Mouse (Mus musculus): ENCODE results near the gene Wrap73. TPM values are rescaled to one million over a fixed set of nuclear protein-coding genes. Genes with fewer than 3 reads are reported as not detected.

Wrap73 gene
- polyA plus RNA-seq, 1 experiment from 2014 or later: 22.1 TPM

DNA sequence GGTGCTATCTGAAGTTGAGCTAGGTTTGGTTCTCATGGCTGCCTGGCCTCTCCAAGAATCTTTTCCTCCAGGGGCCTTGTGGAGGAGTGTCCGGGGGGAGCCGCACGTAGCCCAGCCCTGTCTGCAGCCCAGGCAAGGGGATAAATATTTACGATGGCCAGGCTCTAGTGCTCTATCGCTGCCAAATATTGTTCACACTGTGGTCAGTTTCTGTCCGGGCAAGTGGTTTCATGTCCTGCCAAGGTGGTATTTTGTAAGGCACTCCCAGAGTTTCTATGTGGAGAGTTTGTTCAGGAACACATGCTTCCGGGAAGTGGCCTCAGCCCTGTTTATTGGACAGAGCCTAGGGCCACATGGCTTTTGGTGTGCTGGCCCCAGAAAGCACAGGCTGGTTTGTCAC, 38.8 kb downstream of the Wrap73 start:
- no peak overlapping the region for H3K4me2 ChIP-seq
- ATAC-seq (replicated peaks; ENCODE audit: insufficient number of reproducible peaks, low FRiP score, low TSS enrichment): no peak
- no peaks in the 10 kb centered on the region for H3K27me3 ChIP-seq (ENCODE audit: control insufficient read depth, insufficient read depth, low read length)
- H3K36me3 ChIP-seq (ENCODE audit: control insufficient read depth, insufficient read depth, low read length): no peaks in the 10 kb centered on the region
- no peak overlapping the region for H3K9ac ChIP-seq (ENCODE audit: low read depth, low read length)
- H3K4me3 ChIP-seq (ENCODE audit: low read depth, low read length): no peak overlapping the region
- no peaks in the 10 kb centered on the region for H3K9me3 ChIP-seq (replicated peaks; ENCODE audit: control insufficient read depth, low read length)
- 74% methylated on average over 7 of the region's 7 CpGs for WGBS (ENCODE audit: insufficient replicate concordance)
- no peak overlapping the region for H3K27ac ChIP-seq (ENCODE audit: low read depth, low read length)
- no peaks in the 10 kb centered on the region; the same call in 1 of the 2 replicates for H3K4me1 ChIP-seq (ENCODE audit: control insufficient read depth, insufficient read depth, low read length)

DNA sequence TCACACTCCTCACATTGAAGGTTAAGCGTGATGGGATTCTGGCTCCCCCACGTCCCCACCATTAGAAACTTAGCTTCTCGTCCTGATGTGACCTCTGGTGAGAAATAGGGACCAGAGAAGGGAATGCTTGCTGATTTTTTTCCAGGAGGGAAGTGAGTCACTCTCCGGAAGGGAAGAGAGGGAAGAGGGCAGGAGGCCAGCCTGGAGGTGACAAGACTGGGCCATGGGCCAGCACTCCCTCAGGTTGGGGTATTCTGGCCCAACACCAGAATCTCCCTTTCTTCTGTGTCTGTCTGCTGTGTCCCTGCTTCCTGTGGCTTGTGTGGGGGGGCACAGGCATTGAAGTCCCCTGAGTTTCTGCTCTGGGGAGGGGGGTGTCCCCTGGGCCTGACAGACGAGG, 41.4 kb downstream of the Wrap73 start:
- 55% methylated on average over 5 of the region's 5 CpGs for WGBS (ENCODE audit: insufficient replicate concordance)
- Histone ChIP-seq H3K27me3 (ENCODE audit: control insufficient read depth, insufficient read depth, low read length) (no peaks in the 10 kb centered on the region), H3K4me2 (no peak overlapping the region), H3K9me3 (replicated peaks; ENCODE audit: control insufficient read depth, low read length) (no peaks in the 10 kb centered on the region), H3K27ac (ENCODE audit: low read depth, low read length) (no peak overlapping the region), H3K36me3 (ENCODE audit: control insufficient read depth, insufficient read depth, low read length) (no peaks in the 10 kb centered on the region), H3K9ac (ENCODE audit: low read depth, low read length) (no peak overlapping the region), H3K4me3 (ENCODE audit: low read depth, low read length) (no peak overlapping the region), H3K4me1 (ENCODE audit: control insufficient read depth, insufficient read depth, low read length) (no peaks in the 10 kb centered on the region; the same call in 1 of the 2 replicates)
- no peak; the same call in 1 of the 2 replicates for ATAC-seq (replicated peaks; ENCODE audit: insufficient number of reproducible peaks, low FRiP score, low TSS enrichment)

DNA sequence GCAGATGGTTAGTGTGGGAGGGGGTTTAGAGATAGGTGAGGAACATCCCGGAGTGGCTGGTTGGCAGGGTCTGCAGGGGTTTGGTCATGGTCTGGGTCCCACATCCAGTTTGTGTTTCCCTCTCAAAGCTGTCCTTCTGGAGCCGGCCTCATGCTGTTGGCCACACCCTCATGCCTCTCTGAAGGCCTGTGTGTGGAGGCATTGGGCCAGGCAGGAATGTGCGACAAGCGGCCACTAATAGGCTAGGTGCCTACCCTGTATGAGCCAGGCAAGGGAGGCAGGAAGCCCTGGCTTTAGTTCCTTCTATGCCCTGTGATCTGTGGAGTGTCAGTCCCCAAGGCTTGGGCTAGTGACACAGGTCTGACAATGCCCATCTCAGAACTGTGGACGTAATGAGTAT, 42.8 kb downstream of the Wrap73 start:
- no peak overlapping the region for H3K9ac ChIP-seq (ENCODE audit: low read depth, low read length)
- H3K27ac ChIP-seq (ENCODE audit: low read depth, low read length): no peak overlapping the region
- no peaks in the 10 kb centered on the region for H3K36me3 ChIP-seq (ENCODE audit: control insufficient read depth, insufficient read depth, low read length)
- WGBS (ENCODE audit: insufficient replicate concordance): 56% methylated on average over 5 of the region's 5 CpGs
- no peaks in the 10 kb centered on the region; the same call in 1 of the 2 replicates for H3K4me1 ChIP-seq (ENCODE audit: control insufficient read depth, insufficient read depth, low read length)
- no peak for ATAC-seq (replicated peaks; ENCODE audit: insufficient number of reproducible peaks, low FRiP score, low TSS enrichment)
- no peak overlapping the region for H3K4me3 ChIP-seq (ENCODE audit: low read depth, low read length)
- H3K27me3 ChIP-seq (ENCODE audit: control insufficient read depth, insufficient read depth, low read length): no peaks in the 10 kb centered on the region
- no peaks in the 10 kb centered on the region for H3K9me3 ChIP-seq (replicated peaks; ENCODE audit: control insufficient read depth, low read length)
- no peak overlapping the region for H3K4me2 ChIP-seq

DNA sequence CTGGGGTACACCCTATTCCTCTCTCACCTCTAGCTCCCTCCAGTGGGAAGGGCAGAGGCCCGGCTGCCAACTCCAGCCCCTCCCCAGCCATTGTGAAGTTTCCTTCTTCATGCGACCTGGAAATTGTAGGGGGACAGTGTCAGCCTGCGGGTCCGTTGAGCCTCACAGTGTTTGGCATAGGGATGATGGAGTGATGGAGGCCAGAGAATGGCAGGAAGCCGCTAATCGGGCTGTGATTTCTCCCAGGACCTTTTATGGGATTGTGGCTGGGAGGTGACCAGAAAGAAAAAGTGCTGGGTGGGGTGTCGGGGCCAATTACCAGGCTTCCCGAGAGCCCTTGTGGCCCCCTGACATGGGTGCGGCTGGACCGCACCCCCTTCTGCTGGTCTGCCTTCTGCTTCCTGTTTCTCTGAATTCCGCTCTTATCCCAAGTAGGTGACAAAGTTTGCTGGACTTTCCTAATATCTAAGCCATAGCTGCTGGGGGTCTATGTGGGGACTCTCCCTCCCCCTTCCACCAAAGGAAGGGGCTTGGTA, 43.9 kb downstream of the Wrap73 start:
- H3K4me1 ChIP-seq (ENCODE audit: control insufficient read depth, insufficient read depth, low read length): no peaks in the 10 kb centered on the region; the same call in 1 of the 2 replicates
- ATAC-seq (replicated peaks; ENCODE audit: insufficient number of reproducible peaks, low FRiP score, low TSS enrichment): no peak
- WGBS (ENCODE audit: insufficient replicate concordance): 57% methylated on average over 11 of the region's 11 CpGs
- H3K36me3 ChIP-seq (ENCODE audit: control insufficient read depth, insufficient read depth, low read length): no peaks in the 10 kb centered on the region
- no peak overlapping the region for H3K4me2 ChIP-seq
- no peak overlapping the region; the same call in 1 of the 2 replicates for H3K27ac ChIP-seq (ENCODE audit: low read depth, low read length)
- H3K4me3 ChIP-seq (ENCODE audit: low read depth, low read length): no peak overlapping the region
- no peak overlapping the region for H3K9ac ChIP-seq (ENCODE audit: low read depth, low read length)
- no peaks in the 10 kb centered on the region for H3K27me3 ChIP-seq (ENCODE audit: control insufficient read depth, insufficient read depth, low read length)
- no peaks in the 10 kb centered on the region for H3K9me3 ChIP-seq (replicated peaks; ENCODE audit: control insufficient read depth, low read length)

DNA sequence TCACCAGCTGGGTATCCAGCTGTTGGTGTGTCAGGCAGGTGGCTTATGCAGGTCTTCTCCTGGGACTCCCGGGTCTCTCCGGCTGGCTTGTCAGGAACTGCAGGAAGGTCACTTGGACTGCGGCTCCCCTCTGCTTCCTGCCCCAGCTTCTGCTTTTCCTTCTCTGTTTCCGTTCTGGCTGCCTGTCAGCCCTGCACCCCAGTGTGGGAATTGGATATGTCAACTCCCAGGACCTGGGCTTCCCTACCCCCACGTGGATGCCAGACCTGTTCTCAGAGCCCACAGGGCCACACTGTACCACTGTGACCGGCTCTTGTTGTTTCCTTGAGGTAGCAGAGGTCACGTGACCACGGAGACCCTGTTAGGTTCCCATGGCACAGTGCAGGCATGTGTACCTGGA, 46.8 kb downstream of the Wrap73 start:
- Histone ChIP-seq H3K36me3 (ENCODE audit: control insufficient read depth, insufficient read depth, low read length) (no peaks in the 10 kb centered on the region), H3K9me3 (replicated peaks; ENCODE audit: control insufficient read depth, low read length) (no peaks in the 10 kb centered on the region), H3K9ac (ENCODE audit: low read depth, low read length) (no peak overlapping the region), H3K4me1 (ENCODE audit: control insufficient read depth, insufficient read depth, low read length) (no peaks in the 10 kb centered on the region; the same call in 1 of the 2 replicates), H3K27me3 (ENCODE audit: control insufficient read depth, insufficient read depth, low read length) (no peaks in the 10 kb centered on the region), H3K4me2 (no peak overlapping the region), H3K4me3 (ENCODE audit: low read depth, low read length) (no peak overlapping the region), H3K27ac (ENCODE audit: low read depth, low read length) (peak overlapping the region; percentile 24; the same call in 1 of the 2 replicates)
- 51% methylated on average over 8 of the region's 8 CpGs for WGBS (ENCODE audit: insufficient replicate concordance)
- ATAC-seq (replicated peaks; ENCODE audit: insufficient number of reproducible peaks, low FRiP score, low TSS enrichment): no peak

DNA sequence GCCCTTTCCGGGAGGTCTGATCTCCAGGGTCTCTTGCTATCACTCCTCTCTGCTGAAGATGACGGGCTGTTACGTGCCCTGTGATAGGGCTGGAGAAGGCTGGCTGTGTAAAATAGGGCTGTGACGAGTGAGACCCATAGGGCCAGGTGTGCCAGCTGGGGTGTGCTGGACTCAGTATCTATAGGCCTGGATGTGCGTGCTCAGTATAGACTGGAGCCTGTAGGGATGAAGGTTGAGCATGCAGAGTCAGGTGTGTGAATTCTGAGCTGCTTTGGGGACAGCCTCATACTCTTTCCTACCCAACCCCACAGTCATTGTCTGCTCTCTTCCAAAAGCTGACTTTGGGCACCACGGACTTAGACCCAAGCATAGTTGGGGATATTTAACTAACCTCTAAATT, 55.8 kb downstream of the Wrap73 start:
- ATAC-seq (replicated peaks; ENCODE audit: insufficient number of reproducible peaks, low FRiP score, low TSS enrichment): 0 out of 2 replicates have a peak, but pooled peaks have one; percentile 12
- 48% methylated on average over 6 of the region's 6 CpGs for WGBS (ENCODE audit: insufficient replicate concordance)
- no peaks in the 10 kb centered on the region for H3K27me3 ChIP-seq (ENCODE audit: control insufficient read depth, insufficient read depth, low read length)
- H3K27ac ChIP-seq (ENCODE audit: low read depth, low read length): no peak overlapping the region
- no peak overlapping the region for H3K9ac ChIP-seq (ENCODE audit: low read depth, low read length)
- peaks cover 8% of the 10 kb centered on the region for H3K4me1 ChIP-seq (ENCODE audit: control insufficient read depth, insufficient read depth, low read length)
- no peaks in the 10 kb centered on the region for H3K36me3 ChIP-seq (ENCODE audit: control insufficient read depth, insufficient read depth, low read length)
- no peaks in the 10 kb centered on the region for H3K9me3 ChIP-seq (replicated peaks; ENCODE audit: control insufficient read depth, low read length)
- no peak overlapping the region for H3K4me3 ChIP-seq (ENCODE audit: low read depth, low read length)
- H3K4me2 ChIP-seq: no peak overlapping the region

DNA sequence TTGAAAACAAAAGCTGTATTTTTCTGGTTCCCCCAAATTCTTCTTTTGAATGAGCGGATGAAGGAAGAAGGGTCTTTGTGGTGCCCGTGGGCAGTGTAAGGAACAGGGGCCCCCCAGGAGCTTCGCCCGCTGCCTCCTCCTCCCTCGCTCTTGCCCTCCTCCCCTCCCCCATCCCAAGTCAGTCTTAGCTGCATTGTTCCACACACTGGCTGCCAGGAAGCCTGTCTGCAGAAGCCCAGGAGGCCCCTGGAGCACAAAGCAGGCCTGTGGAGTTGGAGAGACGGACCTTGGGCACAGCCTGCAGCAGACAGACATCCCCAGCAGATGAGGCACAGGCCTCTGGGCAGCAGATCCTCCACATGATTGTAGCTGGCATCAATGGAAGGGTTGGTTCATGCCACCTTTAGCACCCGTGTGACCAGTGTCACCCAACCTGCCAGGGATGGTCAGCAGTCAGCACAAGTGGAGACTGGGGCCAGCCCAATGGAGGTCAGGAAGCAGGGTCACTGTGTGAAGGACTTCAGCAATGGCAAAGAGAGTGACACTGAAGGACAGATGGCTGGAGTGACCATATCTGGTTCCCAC, 56.3 kb downstream of the Wrap73 start:
- H3K4me1 ChIP-seq (ENCODE audit: control insufficient read depth, insufficient read depth, low read length): peaks cover 8% of the 10 kb centered on the region
- H3K9me3 ChIP-seq (replicated peaks; ENCODE audit: control insufficient read depth, low read length): no peaks in the 10 kb centered on the region
- H3K27ac ChIP-seq (ENCODE audit: low read depth, low read length): 0 out of 2 replicates have a peak overlapping the region, but pooled peaks have one; percentile 37
- WGBS (ENCODE audit: insufficient replicate concordance): 58% methylated on average over 7 of the region's 7 CpGs
- no peak for ATAC-seq (replicated peaks; ENCODE audit: insufficient number of reproducible peaks, low FRiP score, low TSS enrichment)
- H3K4me3 ChIP-seq (ENCODE audit: low read depth, low read length): no peak overlapping the region
- no peak overlapping the region for H3K4me2 ChIP-seq
- no peak overlapping the region for H3K9ac ChIP-seq (ENCODE audit: low read depth, low read length)
- no peaks in the 10 kb centered on the region for H3K27me3 ChIP-seq (ENCODE audit: control insufficient read depth, insufficient read depth, low read length)
- no peaks in the 10 kb centered on the region for H3K36me3 ChIP-seq (ENCODE audit: control insufficient read depth, insufficient read depth, low read length)

DNA sequence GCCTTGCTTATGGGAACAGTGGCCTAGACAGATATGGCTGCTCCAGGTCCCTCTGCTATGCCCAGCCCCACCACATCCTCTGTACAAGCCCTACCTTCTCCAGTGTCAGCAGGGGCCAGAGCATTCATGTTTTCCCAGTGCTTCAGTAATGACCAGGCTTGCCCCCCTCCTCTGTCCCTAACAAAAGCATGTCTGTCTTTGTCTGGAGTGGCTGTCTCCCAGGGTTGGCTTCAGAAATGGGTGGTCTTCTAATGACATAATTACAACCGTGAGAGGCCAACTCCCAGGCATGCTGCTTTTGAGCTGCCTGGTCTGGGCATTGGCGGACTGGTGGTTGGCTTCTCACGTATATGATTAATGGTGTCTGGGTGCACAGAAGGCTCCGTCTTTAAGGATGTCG, 59.3 kb downstream of the Wrap73 start:
- H3K4me1 ChIP-seq (ENCODE audit: control insufficient read depth, insufficient read depth, low read length): peaks cover 22% of the 10 kb centered on the region
- no peak overlapping the region for H3K9ac ChIP-seq (ENCODE audit: low read depth, low read length)
- H3K4me3 ChIP-seq (ENCODE audit: low read depth, low read length): no peak overlapping the region
- H3K27me3 ChIP-seq (ENCODE audit: control insufficient read depth, insufficient read depth, low read length): no peaks in the 10 kb centered on the region
- no peaks in the 10 kb centered on the region for H3K9me3 ChIP-seq (replicated peaks; ENCODE audit: control insufficient read depth, low read length)
- H3K27ac ChIP-seq (ENCODE audit: low read depth, low read length): no peak overlapping the region
- ATAC-seq (replicated peaks; ENCODE audit: insufficient number of reproducible peaks, low FRiP score, low TSS enrichment): no peak
- H3K36me3 ChIP-seq (ENCODE audit: control insufficient read depth, insufficient read depth, low read length): no peaks in the 10 kb centered on the region
- no peak overlapping the region for H3K4me2 ChIP-seq
- WGBS (ENCODE audit: insufficient replicate concordance): 79% methylated on average over 5 of the region's 5 CpGs

DNA sequence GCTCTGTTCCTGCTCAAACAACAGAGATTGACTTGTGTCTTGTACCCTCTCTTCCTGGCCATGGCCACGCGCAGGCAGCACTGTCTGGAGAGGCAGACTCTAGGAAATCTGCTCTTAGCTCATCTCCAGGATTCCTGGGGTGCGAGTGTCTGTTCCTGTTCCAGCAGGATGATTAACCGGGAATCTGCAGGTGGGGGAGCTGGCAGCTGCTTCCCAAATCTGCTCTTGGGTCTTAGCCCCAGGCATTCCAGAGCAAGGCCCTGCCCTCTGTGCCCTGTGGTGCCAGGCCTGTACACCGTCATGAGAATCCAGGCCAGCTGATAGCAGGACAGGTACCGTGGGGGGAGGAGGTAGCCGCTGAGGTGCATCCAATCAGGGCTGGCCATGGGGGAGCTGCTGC, 62.4 kb downstream of the Wrap73 start:
- H3K9ac ChIP-seq (ENCODE audit: low read depth, low read length): 0 out of 2 replicates have a peak overlapping the region, but pooled peaks have one; percentile 16
- H3K27ac ChIP-seq (ENCODE audit: low read depth, low read length): no peak overlapping the region
- peaks cover 14% of the 10 kb centered on the region; the same call in 1 of the 2 replicates for H3K4me1 ChIP-seq (ENCODE audit: control insufficient read depth, insufficient read depth, low read length)
- 0 out of 2 replicates have a peak, but pooled peaks cover 2% of the 10 kb centered on the region for H3K27me3 ChIP-seq (ENCODE audit: control insufficient read depth, insufficient read depth, low read length)
- no peaks in the 10 kb centered on the region for H3K36me3 ChIP-seq (ENCODE audit: control insufficient read depth, insufficient read depth, low read length)
- 69% methylated on average over 7 of the region's 7 CpGs for WGBS (ENCODE audit: insufficient replicate concordance)
- H3K9me3 ChIP-seq (replicated peaks; ENCODE audit: control insufficient read depth, low read length): no peaks in the 10 kb centered on the region
- ATAC-seq (replicated peaks; ENCODE audit: insufficient number of reproducible peaks, low FRiP score, low TSS enrichment): no peak
- no peak overlapping the region for H3K4me3 ChIP-seq (ENCODE audit: low read depth, low read length)
- no peak overlapping the region for H3K4me2 ChIP-seq

Data from heart, embryonic 11.5 days (tissue).